Mouse (Mus musculus): ENCODE data around the gene Dhh.

The Dhh gene

DNA sequence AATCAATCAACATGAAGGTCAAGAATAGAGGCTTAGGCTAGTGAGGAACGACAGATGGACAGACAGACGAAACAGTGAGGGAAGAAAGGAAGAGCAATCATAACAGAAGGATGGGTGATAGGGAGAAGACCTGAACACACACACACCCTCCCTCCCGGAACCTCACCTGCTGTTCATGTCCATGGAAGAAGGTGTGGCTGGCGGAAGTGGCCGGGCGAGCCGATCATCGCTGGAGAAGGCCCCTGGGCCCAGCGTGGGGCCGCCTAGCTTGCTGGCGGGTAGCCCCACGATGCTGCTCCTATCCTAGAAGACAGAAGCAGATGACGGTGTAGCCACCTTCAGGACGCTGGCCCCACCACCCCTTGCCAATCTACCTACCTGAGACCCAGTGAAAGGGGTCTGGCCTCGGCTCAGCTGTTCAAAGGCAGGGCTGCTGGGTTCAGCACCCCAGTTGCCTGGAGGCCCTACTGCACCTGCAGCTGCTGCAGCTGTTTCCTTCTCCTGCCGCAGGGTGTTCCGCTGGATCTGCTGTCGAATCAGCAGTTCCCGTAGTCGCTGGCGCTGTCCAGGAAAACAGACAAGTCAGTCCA, 47.0 kb downstream of the Dhh start:
- DNase-seq (ENCODE audit: low spot score in 2 of 2), result no peak

DNA sequence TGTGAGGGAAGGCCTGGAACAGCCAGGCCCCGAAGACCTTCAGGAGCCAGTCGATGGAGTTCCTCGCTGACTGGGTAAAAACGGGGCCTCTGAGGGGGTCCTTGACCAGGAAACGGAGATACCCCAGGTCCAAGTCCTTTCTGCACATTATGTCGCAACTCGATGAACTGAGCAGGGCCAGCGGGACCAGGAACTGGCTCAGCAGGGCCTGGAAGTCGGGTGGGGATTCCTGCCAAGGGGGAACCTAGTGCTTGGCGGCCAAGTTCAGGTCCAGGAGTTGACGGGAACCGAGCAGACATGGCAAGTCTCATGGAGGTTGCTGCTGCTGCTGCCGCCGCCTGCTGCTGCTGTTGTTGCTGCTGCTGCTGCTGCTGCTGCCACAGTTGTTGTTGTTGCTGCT, 47.7 kb downstream of the Dhh start:
- DNase-seq (ENCODE audit: low spot score in 2 of 2), result no peak

DNA sequence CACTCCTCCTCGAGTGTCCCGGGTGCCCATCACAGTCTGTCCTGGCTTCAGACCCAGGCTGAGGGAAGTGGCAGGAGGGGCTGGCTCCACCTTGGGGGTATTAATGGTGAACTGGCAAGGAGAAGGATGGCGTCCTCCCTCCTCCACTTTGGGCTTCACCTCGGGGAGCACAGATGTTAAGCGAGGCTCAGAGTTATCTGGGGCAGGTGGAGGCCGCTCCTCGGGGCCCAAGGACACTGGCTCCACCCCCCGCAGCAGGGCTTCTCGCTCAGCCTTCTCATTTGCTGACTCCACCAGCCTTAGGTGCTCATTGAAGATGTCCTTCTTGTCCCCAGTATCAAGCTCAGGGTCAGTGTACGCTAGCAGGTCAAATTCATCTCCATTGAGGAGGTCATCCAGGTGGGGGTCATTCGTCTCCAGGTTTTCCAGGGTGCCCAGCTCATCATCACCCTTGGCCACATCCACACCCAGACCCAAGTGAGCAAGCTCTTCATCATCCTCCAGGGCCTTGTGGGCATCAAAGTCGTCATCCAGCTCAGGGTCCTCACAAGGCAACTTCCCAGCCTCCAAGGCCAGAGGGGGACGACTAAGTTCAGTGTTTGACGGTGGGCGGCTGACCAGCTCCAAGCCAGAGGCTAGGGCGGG, 48.3 kb downstream of the Dhh start:
- DNase-seq (ENCODE audit: low spot score in 2 of 2), result no peak

DNA sequence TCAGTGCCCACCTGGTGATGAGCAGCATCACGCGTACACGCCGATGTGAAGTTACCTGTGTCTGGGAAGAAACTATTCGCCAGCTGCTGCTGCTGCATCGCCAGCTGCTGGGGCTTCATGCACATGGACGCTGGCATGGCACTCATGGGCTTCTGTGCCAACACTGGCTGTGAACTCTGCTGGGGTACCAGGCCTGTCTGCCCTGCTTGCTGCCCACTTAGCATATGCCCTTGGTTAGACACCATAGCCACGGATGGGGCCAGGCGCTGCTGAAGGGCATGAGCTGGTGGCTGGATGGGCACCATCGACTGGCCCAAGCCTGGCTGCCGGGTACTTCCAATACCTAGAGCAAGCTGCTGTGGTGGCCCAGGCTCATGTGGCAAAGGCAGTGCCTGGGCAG, 49.2 kb downstream of the Dhh start:
- no peak for DNase-seq (ENCODE audit: low spot score in 2 of 2)

DNA sequence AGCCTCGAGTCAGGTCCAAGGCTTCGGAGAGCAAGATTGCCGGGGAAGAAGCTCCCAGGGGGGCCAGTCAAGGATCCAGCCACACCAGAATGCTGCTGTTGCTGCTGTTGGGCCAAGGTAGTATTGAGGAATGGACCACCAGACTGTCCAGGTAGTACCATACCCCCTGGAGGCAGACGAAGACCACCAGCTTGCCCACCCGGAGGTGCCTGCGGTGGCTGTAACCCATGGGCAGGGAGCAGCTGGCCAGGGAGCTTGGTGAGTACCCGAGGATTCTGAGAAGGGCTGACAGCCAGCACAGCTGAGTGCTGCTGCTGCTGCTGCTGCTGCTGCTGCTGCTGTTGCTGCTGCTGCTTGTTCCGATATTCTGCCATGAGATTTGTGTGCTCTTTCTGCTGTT, 52.2 kb downstream of the Dhh start:
- no peak for DNase-seq (ENCODE audit: low spot score in 2 of 2)

DNA sequence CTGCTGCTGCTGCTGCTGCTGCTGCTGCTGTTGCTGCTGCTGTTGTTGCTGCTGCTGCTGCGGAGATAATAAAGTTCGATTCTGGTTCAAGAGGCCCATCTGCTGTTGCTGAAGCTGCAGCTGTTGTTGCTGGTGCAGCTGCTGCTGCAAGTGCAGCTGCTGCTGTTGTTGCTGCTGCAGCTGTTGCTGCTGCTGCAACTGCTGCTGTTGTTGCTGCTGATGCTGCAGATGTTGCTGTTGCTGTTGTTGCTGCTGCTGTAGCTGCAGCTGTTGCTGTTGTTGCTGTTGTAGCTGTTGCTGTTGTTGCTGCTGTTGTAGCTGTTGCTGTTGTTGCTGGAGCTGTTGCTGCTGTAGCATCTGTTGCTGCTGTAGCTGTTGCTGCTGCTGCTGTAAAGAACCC, 53.2 kb downstream of the Dhh start:
- no peak for DNase-seq (ENCODE audit: low spot score in 2 of 2)

DNA sequence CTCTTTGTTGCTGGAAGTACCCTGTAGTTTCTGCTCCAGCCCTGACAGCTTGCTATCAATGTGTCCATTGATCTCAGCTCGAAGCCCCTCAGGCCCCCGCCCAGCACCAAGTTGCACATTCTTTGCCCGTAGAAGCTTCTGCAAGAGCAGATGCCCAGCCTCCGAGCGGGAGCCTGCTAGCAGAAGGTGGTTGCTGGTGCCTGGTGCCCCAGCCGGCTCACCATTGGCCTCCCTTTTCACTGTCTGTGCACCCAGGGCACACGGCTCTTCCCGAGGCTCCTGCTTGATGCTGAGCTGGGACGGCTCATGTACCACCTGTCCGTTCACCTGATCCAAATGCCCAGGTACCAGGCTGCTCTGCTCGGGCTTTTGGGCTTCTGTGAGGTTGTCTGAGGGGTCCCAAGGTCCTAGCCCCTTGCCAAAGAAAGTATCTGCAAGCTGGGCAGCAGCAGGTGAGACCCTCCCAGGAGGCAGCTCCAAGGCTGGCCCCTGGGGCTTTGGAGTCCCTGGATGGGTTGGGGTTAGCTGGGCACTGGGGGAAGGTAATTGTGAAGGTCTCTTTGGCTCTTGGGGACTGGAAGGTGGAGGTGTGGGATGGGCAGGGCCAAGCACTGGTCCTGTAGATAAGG, 54.6 kb downstream of the Dhh start:
- DNase-seq (ENCODE audit: low spot score in 2 of 2), result no peak

Measured in natural killer cell, adult 2 months (primary cell).